Mouse (Mus musculus) testis, adult 2 months (tissue): ENCODE results near the gene Tpk1. TPM values are rescaled to one million over a fixed set of nuclear protein-coding genes. Genes with fewer than 3 reads are reported as not detected.

ENCODE experiments used
- H3K27ac ChIP-seq: fragments of 200-500 bp; 2 replicates; pipeline ENCODE4 v1.5.1; 2012; ENCODE audit warnings: low read depth, low read length; ENCODE audit not compliant: control insufficient read depth, insufficient read depth
- H3K27me3 ChIP-seq: fragments of 200-500 bp; 2 replicates; pipeline ENCODE4 v1.6.1; 2012; ENCODE audit warnings: mild to moderate bottlenecking, low read length, moderate library complexity; ENCODE audit not compliant: control insufficient read depth, insufficient read depth
- H3K36me3 ChIP-seq: fragments of 200-500 bp; 2 replicates; pipeline ENCODE4 v1.6.1; 2012; ENCODE audit warnings: mild to moderate bottlenecking, low read length; ENCODE audit not compliant: control insufficient read depth, insufficient read depth
- H3K4me1 ChIP-seq: fragments of 200-500 bp; 2 replicates; pipeline ENCODE4 v1.6.1; 2012; ENCODE audit warnings: low read length; ENCODE audit not compliant: control insufficient read depth, insufficient read depth
- H3K4me3 ChIP-seq: fragments of 200-500 bp; 2 replicates; pipeline ENCODE4 v1.5.1; 2012; ENCODE audit warnings: low read depth, mild to moderate bottlenecking, low read length, moderate library complexity, mixed read lengths; ENCODE audit not compliant: control insufficient read depth
- CTCF ChIP-seq: fragments of 200-500 bp; IDR thresholded peaks from 2 replicates; pipeline ENCODE4 v1.5.1; 2012; ENCODE audit warnings: low read depth, mild to moderate bottlenecking, inconsistent platforms, low read length, moderate library complexity; ENCODE audit not compliant: control insufficient read depth, insufficient read depth, insufficient replicate concordance
- POLR2A ChIP-seq: fragments of 200-500 bp; IDR thresholded peaks from 2 replicates; pipeline ENCODE4 v1.6.1; 2012; ENCODE audit warnings: low read depth, mild to moderate bottlenecking, inconsistent platforms, low read length, moderate library complexity; ENCODE audit not compliant: control insufficient read depth
- polyA plus RNA-seq: library from polyadenylated mRNA; depleted of rRNA; stranded (reverse); fragments of >200 nt; gene quantifications from 2 replicates; pipeline ENCODE4 v1.2.3, GENCODE M21; 2012

The Tpk1 gene
- polyA plus RNA-seq, 1 experiment, result 1.7 TPM

DNA sequence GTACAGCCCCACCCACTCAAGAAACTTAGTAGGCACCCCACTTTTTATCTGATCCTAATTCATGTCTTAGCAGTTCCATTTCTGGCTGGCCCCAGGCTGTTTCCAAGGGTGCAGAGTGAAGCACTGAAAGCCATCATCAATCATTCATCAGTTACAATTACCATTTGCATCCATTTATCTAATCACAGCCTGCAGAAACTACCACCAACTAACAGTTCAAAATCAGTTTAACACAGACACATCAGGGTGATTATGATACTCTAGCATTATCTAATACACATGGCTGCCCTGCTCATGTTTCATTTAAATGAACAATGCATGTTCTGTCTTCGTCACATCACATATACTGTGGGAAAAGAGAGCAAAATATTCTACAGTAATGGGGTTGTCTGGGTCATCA is 274.7 kb downstream of the Tpk1 start:
- Histone ChIP-seq H3K36me3 (no peaks in the 10 kb centered on the region), H3K27ac (no peak overlapping the region), H3K4me3 (no peak overlapping the region), H3K27me3 (no peaks in the 10 kb centered on the region), H3K4me1 (no peaks in the 10 kb centered on the region)
- TF ChIP-seq CTCF (no peak), POLR2A (no peak)

DNA sequence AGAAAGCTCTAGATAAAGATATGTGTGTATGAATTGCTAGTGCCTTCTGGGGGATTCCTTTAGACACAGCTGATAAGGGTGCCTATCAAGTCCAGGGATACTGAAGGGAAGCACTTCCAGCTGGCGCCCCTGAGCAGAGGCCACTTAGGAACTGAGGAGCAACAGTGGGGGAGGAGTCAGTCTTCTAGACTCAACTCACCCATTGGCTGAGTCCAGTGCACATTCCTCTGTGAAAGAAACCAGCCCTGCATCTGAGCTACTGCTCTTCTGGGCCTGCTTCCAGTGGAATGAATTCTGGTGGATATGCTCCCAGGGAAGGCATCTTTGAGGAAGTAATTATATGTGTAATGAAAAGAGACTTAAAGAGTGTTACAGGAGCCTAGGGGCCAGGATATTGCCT is 278.8 kb downstream of the Tpk1 start:
- H3K27me3 ChIP-seq, result no peaks in the 10 kb centered on the region
- no peak overlapping the region for H3K4me3 ChIP-seq
- no peak for TF ChIP-seq CTCF
- no peak for TF ChIP-seq POLR2A

DNA sequence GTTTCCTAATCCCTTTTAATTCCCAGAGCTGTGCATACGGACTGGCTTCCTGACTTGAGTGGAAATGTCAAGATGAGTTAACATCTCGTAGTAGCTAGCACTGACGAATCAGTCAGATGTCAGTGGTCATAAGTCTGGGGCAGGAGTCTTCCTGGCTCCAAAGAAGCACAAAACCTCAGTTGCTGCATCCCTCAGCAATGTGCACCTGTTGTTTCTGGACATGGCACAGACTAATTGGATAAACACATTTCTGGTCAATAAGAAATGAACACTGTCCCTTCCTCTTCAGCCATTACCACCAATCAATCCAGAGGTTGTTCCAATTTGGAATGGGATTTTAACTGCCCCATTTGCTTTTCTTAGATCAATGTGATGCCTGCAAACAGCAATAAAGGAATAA is 281.2 kb downstream of the Tpk1 start:
- Histone ChIP-seq H3K27ac (no peak overlapping the region), H3K4me3 (no peak overlapping the region), H3K27me3 (no peaks in the 10 kb centered on the region), H3K4me1 (no peaks in the 10 kb centered on the region), H3K36me3 (no peaks in the 10 kb centered on the region)
- TF ChIP-seq POLR2A (no peak), CTCF (no peak)

More for the DNA sequence above, 278.8 kb downstream of the Tpk1 start:
- Histone ChIP-seq H3K36me3 (no peaks in the 10 kb centered on the region), H3K27ac (no peak overlapping the region), H3K4me1 (no peaks in the 10 kb centered on the region)

DNA sequence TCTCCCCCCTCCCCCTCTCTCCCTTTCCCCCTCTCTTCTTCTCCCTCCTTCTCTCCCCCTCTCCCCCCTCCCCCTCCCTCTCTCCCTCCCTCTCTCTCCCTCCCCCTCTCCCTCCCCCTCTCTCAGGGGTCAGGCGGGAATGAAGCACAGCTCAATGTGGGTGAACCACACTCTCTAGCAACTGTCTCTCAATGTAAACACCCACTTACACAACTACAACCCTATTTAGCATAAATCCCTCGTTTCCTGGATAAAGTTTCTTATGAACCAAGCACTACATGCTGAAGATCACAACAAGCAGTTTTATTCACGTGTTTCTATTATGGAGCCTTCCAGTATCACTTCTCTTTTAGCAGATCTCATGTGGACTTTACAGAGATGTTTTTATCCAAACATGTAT is 281.8 kb downstream of the Tpk1 start:
- H3K27me3 ChIP-seq, result no peaks in the 10 kb centered on the region
- no peak overlapping the region for H3K4me3 ChIP-seq
- H3K36me3 ChIP-seq, result no peaks in the 10 kb centered on the region
- no peaks in the 10 kb centered on the region for H3K4me1 ChIP-seq
- TF ChIP-seq CTCF, result no peak
- no peak for TF ChIP-seq POLR2A
- no peak overlapping the region for H3K27ac ChIP-seq

DNA sequence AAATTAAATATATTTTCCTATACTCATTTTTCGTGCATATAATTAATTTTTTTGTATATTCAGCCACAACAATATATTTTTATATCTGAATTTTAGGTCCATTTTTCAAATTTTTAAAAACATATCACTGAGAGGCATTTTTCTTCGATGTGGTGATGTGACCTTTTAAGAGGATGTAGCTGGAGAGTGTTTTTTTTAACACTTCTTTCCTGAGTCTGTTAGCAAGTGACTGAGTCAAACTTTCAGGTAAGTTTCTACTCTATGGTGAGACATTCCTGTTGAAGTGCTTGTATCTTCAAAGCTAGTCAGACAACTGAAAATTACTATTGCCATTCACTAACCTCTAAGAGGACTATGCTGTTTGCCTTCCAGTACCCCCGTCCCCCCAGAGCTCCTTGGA is 283.3 kb downstream of the Tpk1 start:
- Histone ChIP-seq H3K27ac (no peak overlapping the region), H3K4me1 (no peaks in the 10 kb centered on the region)
- no peak for TF ChIP-seq POLR2A
- TF ChIP-seq CTCF, result no peak

DNA sequence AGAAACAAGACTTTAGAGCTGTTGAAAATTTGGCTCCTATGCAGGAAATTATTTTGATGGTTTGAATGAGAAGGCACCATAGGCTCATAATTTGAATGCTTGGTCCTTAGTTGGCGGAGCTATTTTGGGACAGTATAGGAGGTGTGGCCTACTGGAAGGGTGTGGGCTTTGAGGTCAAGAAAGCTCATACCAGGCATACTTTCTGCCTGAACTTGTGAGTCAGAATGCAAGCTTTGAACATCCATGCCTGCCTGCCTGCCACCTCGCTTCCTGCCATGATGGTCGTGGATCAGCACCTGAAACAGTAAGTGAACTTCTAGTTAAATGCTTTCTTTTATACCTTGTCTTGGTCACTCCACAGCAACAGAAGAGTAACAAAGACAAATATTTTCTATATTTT is 283.8 kb downstream of the Tpk1 start:
- H3K27ac ChIP-seq, result no peak overlapping the region
- H3K4me1 ChIP-seq, result no peaks in the 10 kb centered on the region
- TF ChIP-seq CTCF (no peak), POLR2A (no peak)
- no peak overlapping the region for H3K4me3 ChIP-seq
- no peaks in the 10 kb centered on the region for H3K27me3 ChIP-seq
- H3K36me3 ChIP-seq, result no peaks in the 10 kb centered on the region

More for the DNA sequence above, 283.3 kb downstream of the Tpk1 start:
- H3K4me3 ChIP-seq, result no peak overlapping the region
- no peaks in the 10 kb centered on the region for H3K36me3 ChIP-seq
- no peaks in the 10 kb centered on the region for H3K27me3 ChIP-seq

DNA sequence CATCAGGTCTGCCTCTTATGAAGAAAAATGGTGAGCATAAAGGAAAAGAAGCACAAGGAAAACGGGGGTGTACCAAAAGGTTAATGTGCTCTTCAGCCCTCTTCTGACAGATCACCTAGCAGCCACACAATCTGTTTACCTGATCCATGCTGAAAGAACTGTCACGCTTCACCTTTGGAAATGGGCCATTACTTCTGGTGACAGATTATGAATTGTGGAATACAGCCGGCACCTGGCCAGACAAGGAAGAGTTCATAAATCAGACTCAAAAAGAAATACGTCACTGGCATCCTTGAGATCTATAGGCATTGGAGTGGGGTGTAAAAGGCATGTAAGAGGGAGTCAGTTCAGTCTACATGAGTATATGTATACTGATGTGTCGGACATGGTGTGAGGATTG is 292.9 kb downstream of the Tpk1 start:
- H3K4me3 ChIP-seq, result no peak overlapping the region
- TF ChIP-seq CTCF, result no peak
- TF ChIP-seq POLR2A, result no peak
- no peaks in the 10 kb centered on the region for H3K36me3 ChIP-seq
- H3K27ac ChIP-seq, result no peak overlapping the region
- no peaks in the 10 kb centered on the region for H3K4me1 ChIP-seq
- no peaks in the 10 kb centered on the region for H3K27me3 ChIP-seq

DNA sequence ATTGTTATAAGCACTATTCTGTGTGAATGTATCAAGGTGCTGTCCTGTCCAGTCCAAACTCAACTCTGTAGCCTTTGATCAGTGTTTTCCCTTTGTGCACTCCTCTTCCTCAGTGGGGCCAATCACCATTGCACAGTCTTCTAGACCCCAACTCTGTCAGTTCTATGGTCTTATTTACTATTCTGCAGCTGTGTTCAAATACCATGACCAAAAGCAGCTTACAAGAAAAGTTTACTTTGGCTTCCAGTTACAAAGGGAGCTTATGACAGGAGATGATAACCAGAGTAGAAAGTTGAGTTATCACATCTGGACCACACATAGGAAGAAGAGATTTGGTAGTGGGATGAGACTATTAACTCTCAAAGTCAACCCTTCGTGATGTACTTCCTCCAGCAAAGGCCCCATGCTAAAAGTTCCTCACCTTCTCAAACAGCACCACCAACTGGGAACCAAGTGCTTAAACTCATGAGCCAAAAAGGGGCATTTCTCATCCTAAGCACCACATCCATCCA is 298.6 kb downstream of the Tpk1 start:
- TF ChIP-seq POLR2A, result no peak
- TF ChIP-seq CTCF, result no peak
- Histone ChIP-seq H3K4me3 (no peak overlapping the region), H3K4me1 (no peaks in the 10 kb centered on the region), H3K27me3 (no peaks in the 10 kb centered on the region), H3K27ac (no peak overlapping the region), H3K36me3 (no peaks in the 10 kb centered on the region)
